Mouse (Mus musculus): ENCODE results near the gene March4.

March4 gene

GRCm38 (mm10) chr1:72536611-72537351, at the start of gene March4:
March4 (minus strand) TSS chr1:72536930.
- peak; percentile 90 for DNase-seq (ENCODE audit: low spot score)

- DNase-seq (ENCODE audit: low spot score), result no peak
Observed at GRCm38 (mm10) chr1:72585971-72586875, 49.5 kb upstream of the March4 start.

GRCm38 (mm10) chr1:72583906-72584305, 47.2 kb upstream of the March4 start:
- no peak for DNase-seq (ENCODE audit: low spot score)

GRCm38 (mm10) chr1:72582947-72583731, 46.4 kb upstream of the March4 start, which contains the start of gene Smarcal1:
Smarcal1 (plus strand) TSS chr1:72583251.
- DNase-seq (ENCODE audit: low spot score), result peak; percentile 96

GRCm38 (mm10) chr1:72578806-72579205, 42.1 kb upstream of the March4 start:
- no peak for DNase-seq (ENCODE audit: low spot score)

GRCm38 (mm10) chr1:72578351-72578750, 41.6 kb upstream of the March4 start:
- no peak for DNase-seq (ENCODE audit: low spot score)

- DNase-seq (ENCODE audit: low spot score), result peak; percentile 95
Observed at GRCm38 (mm10) chr1:72577481-72577922, 40.8 kb upstream of the March4 start.

GRCm38 (mm10) chr1:72575121-72575520, 38.4 kb upstream of the March4 start:
- DNase-seq (ENCODE audit: low spot score), result no peak

- no peak for DNase-seq (ENCODE audit: low spot score)
Observed at GRCm38 (mm10) chr1:72574608-72575007, 37.9 kb upstream of the March4 start.

GRCm38 (mm10) chr1:72574047-72574446, 37.3 kb upstream of the March4 start:
- no peak for DNase-seq (ENCODE audit: low spot score)

GRCm38 (mm10) chr1:72568725-72569124, 32.0 kb upstream of the March4 start:
- DNase-seq (ENCODE audit: low spot score), result no peak

- DNase-seq (ENCODE audit: low spot score), result no peak
Observed at GRCm38 (mm10) chr1:72567056-72567455, 30.3 kb upstream of the March4 start.

- no peak for DNase-seq (ENCODE audit: low spot score)
Observed at GRCm38 (mm10) chr1:72564334-72564962, 27.7 kb upstream of the March4 start.

GRCm38 (mm10) chr1:72558625-72559024, 21.9 kb upstream of the March4 start:
- no peak for DNase-seq (ENCODE audit: low spot score)

GRCm38 (mm10) chr1:72556471-72556870, 19.7 kb upstream of the March4 start:
- peak; percentile 32 for DNase-seq (ENCODE audit: low spot score)

GRCm38 (mm10) chr1:72550317-72550716, 13.6 kb upstream of the March4 start:
- DNase-seq (ENCODE audit: low spot score), result no peak

GRCm38 (mm10) chr1:72538266-72538665, 1.5 kb upstream of the March4 start:
- DNase-seq (ENCODE audit: low spot score), result peak; percentile 51

- DNase-seq (ENCODE audit: low spot score), result peak; percentile 61
Observed at GRCm38 (mm10) chr1:72535725-72536571, 782 bp downstream of the March4 start.

- peak; percentile 48 for DNase-seq (ENCODE audit: low spot score)
Observed at GRCm38 (mm10) chr1:72533439-72533838, 3.3 kb downstream of the March4 start.

- no peak for DNase-seq (ENCODE audit: low spot score)
Observed at GRCm38 (mm10) chr1:72532926-72533325, 3.8 kb downstream of the March4 start.

All from MN1 (cell line).